ENCODE assay signal across 9 mouse cellular contexts in genomic region chr11:115631505-115631890, GRCm38 (mm10). TPM values are rescaled to one million over a fixed set of nuclear protein-coding genes. Genes with fewer than 3 reads are reported as not detected.
DNase-seq lines count a peak whose midpoint lies in the region; TF ChIP-seq lines count a peak whose summit lies in the region.
"Had no signal": no experiment of that assay in that cellular context is flagged by ENCODE, and none has a peak within 500 bp of the region (broad histone marks: within the 10 kb centered on the region; RNA-seq: fewer than 3 reads in every experiment).

No protein-coding gene starts in this region.

- no peak for DNase-seq in layer of hippocampus, adult 2 months (ENCODE audit: low spot score in 2 of 2)
- DNase-seq in layer of hippocampus, postnatal 10 days (ENCODE audit: low spot score in 2 of 2) = no peak
- DNase-seq in MEL-GATA-1-ER (ENCODE audit: extremely low read depth, low read depth) = peak; percentile 65
- peak; percentile 67 for DNase-seq in embryo, embryonic 10 days (ENCODE audit: low spot score)
- peak; percentile 57 to 67 for DNase-seq in kidney, postnatal 4 days
- peak; percentile 64 for DNase-seq in splenic B cell, adult 2 months (ENCODE audit: low read depth, low spot score)
- DNase-seq in testis, postnatal 14 days (ENCODE audit: low spot score) = no peak
- DNase-seq in ovary, postnatal 10 days (ENCODE audit: low spot score) = no peak

- no peaks in the 10 kb centered on the region for H3K36me3 ChIP-seq in splenic B cell, adult 2 months (ENCODE audit: control insufficient read depth, insufficient read depth, low read length, poor library complexity, severe bottlenecking)
- H3K36me3 ChIP-seq: neural tube, embryonic 13.5 days had no signal

- no peaks in the 10 kb centered on the region for H3K27me3 ChIP-seq in splenic B cell, adult 2 months (ENCODE audit: control insufficient read depth, insufficient read depth, low read length, poor library complexity, severe bottlenecking)
- H3K27me3 ChIP-seq: neural tube, embryonic 13.5 days had no signal

- H3K4me3 ChIP-seq in layer of hippocampus, adult 2 months = no peak overlapping the region
- H3K4me3 ChIP-seq: neural tube, embryonic 13.5 days had no signal

- peak; percentile 82 for TF ChIP-seq CTCF in layer of hippocampus, adult 2 months (conservative IDR thresholded peaks at IDR 0.05)

- H3K27ac ChIP-seq in layer of hippocampus, adult 2 months = no peak overlapping the region
- H3K27ac ChIP-seq: neural tube, embryonic 13.5 days had no signal

RNA-seq across cellular contexts. Expression of gene Slc25a19, which starts 3.4 kb away (rescaled TPM):
- total RNA-seq in layer of hippocampus, adult 2 months (2021) = 10 to 100 TPM; 60.4 to 66.6 TPM
- 10 to 100 TPM; 52.2 to 59.5 TPM for total RNA-seq in layer of hippocampus, postnatal 10 days (2021)

RNA-seq across cellular contexts. Expression of gene Mif4gd, which starts 18.7 kb away (rescaled TPM):
- total RNA-seq in layer of hippocampus, adult 2 months (2021) = 10 to 100 TPM; 19.5 to 22.5 TPM
- total RNA-seq in layer of hippocampus, postnatal 10 days (2021) = 10 to 100 TPM; 19.4 to 19.7 TPM

RNA-seq across cellular contexts. Expression of gene Gga3, which starts 27.6 kb away (rescaled TPM):
- total RNA-seq in layer of hippocampus, adult 2 months (2021) = 10 to 100 TPM; 67.9 to 91.9 TPM
- 10 to 100 TPM; 48.1 to 49.1 TPM for total RNA-seq in layer of hippocampus, postnatal 10 days (2021)

RNA-seq across cellular contexts. Expression of gene Mrps7, which starts 27.8 kb away (rescaled TPM):
- 10 to 100 TPM; 50.4 to 50.8 TPM for total RNA-seq in layer of hippocampus, adult 2 months (2021)
- total RNA-seq in layer of hippocampus, postnatal 10 days (2021) = 10 to 100 TPM; 50.2 to 54.2 TPM

Comparison
In these comparisons a context has a peak if more than half of its experiments do, and no peak if none do; other contexts are left out.
1. DNase-seq: peak in MEL-GATA-1-ER (single experiment), embryo, embryonic 10 days (single experiment), kidney, postnatal 4 days (2 of 2) and splenic B cell, adult 2 months (single experiment); none in layer of hippocampus, adult 2 months (0 of 2), layer of hippocampus, postnatal 10 days (0 of 2), testis, postnatal 14 days (single experiment) and ovary, postnatal 10 days (single experiment).